Mouse (Mus musculus) heart, postnatal 4 days (tissue): ENCODE measurements at regions not wholly inside any gene's neighbourhood (a gene's known extent, or its start where the extent isn't known, plus 50 kb on each side); places are given as distances from the start of the nearest gene placed in this dataset.

Experiments
- DNase-seq: peaks from one replicate; pipeline ENCODE4 v3.0.0; 2021

DNA sequence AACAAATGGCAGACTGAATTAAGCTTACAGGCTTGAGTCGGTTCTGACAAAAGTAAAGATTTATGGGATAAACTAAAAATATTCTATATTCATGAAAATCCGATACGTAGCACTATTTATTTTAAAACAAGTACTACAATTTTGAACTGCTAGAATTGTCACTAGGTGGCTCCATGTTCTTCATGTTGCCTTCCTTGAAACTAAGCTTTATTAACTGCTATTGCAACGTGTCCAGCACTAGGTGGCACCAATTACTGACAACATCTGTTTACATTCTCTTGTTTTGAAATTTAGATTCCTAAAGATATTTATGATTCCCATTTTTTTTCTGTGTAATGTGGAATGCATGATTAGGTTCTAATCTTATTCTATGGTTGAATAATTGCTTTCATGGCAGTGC lies 60.1 kb downstream of the Fam47c start:
- DNase-seq: peak; percentile 11
